Mouse (Mus musculus): ENCODE results near the gene Plekhm3. TPM values are rescaled to one million over a fixed set of nuclear protein-coding genes. Genes with fewer than 3 reads are reported as not detected.

Gene Plekhm3
- total RNA-seq, 2 experiments from 2014 or later = 8.5 to 9.3 TPM

DNA sequence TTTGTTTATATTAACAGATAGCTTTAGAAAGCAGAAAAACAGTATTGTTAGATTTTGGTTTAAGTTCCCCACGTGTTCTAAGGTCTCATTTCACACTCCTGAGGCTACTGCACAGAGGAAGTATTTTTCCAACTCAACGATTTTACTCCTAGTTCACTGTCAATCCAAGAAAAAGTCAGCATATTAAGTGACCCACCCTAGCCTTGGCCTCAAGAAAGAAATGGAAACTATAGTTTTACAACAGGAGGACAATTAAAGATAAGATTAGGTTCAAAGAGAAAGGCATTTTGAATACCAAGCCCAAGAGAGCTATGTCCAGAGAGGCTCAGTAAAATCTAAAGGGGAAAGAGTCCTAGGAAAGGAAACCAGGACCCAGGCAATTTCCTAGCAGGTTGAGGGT lies 125.1 kb downstream of the Plekhm3 start:
- DNase-seq (ENCODE audit: low spot score) = no peak

GRCm38 (mm10) chr1:64827434-64827833 lies 129.2 kb downstream of the Plekhm3 start:
- no peak for DNase-seq (ENCODE audit: low spot score)

- no peak for DNase-seq (ENCODE audit: low spot score)
These were observed 130.1 kb downstream of the Plekhm3 start for GRCm38 (mm10) chr1:64826348-64827103.

- no peak for DNase-seq (ENCODE audit: low spot score)
These were observed 133.1 kb downstream of the Plekhm3 start for GRCm38 (mm10) chr1:64823564-64823963.

DNA sequence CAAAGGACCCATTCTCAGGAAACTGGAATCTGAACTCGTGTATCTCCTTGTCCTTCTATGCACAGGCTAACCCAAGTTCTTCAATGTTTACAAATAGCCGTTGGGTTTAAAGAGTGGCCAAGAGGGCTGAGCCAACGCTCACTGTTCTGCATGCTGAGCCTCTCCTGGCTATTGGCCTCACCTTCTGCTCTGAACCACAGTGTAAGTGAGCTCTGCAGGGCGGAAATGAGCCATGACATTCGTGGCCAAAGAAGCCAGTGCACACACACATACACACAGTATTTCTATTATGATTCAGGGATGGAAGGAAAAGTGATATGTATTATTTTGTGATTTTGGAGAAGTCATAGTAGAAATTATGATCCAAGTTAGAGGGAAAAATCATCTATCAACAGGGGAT lies 138.9 kb downstream of the Plekhm3 start:
- DNase-seq (ENCODE audit: low spot score) = no peak

DNA sequence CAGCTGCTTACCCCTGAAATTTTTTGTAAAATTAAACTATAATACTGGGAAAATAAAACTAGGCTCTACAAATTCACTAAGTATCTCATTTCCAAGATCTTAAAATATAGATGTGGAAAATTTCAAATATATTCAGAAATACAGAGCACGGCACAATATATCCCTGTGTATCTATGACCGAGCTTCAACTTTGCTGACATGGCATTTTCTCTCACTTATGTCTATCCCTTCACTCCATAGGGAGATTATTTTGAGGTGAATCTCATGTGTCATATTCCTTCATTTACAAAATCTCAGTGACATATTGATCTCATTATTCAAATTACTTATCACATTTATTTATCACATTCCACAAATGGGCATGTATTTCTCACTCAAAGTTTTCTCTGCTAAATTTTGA lies 143.4 kb downstream of the Plekhm3 start:
- no peak for DNase-seq (ENCODE audit: low spot score)

DNA sequence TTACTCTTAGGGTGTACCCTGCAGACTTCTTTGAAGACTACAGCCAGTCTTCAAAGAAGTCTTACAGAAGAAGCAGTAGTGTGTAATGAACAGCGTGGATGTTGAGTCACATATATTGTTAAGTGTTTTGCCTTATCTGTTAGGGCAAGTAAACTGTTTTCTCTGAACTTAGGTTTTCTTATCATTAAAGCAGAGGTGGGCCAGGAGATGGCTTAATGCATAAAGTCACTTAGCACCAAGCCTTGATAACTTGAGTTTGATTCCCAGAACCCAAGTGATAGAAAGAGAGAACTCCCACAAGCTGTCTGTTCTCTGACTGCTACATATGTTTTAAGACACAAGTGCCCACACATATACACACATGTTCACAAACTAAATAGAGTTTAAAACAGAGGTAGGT lies 144.7 kb downstream of the Plekhm3 start:
- DNase-seq (ENCODE audit: low spot score) = no peak

DNA sequence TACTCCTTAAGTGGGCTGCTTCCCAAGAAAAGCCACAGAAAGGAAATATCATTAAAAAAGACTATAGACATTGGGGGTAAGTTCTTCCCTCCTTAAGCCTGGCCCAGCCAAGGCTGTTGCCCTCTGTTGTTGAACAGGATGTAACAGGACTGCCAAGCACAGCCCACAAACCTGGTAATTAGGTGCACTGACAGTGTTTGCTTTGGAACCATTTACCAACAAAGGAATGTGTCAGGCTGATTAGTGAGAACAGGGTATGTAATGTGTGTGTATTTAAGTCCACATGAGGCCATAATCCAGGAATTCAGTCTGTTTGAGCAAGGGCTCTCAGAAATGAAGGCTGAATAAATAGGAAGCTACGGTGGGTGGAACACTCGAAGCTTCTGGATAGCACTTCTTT lies 147.5 kb downstream of the Plekhm3 start:
- no peak for DNase-seq (ENCODE audit: low spot score)

GRCm38 (mm10) chr1:64807766-64808165 lies 148.9 kb downstream of the Plekhm3 start:
- no peak for DNase-seq (ENCODE audit: low spot score)

GRCm38 (mm10) chr1:64805217-64805616 lies 151.4 kb downstream of the Plekhm3 start:
- DNase-seq (ENCODE audit: low spot score) = no peak

DNA sequence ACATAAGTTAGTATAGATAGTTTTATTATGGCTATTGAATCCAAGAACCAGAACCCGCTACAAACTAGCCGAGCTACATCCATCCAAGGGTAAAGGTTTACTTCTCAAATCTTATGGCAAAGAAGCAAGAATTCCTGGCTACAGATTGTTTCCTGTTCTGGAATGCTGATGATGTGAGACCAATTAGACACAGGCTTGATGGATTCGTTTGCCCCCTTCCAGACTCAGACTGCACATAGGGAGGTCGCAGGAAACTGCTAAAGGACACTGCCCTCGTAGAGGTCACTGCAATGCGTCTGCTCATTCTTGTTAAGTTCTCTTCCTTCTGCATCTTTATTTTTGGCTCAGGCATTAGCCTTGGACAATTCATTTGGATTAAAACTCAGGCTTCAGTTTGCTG lies 154.0 kb downstream of the Plekhm3 start:
- no peak for DNase-seq (ENCODE audit: low spot score)

GRCm38 (mm10) chr1:64797621-64798020 lies 159.0 kb downstream of the Plekhm3 start:
- no peak for DNase-seq (ENCODE audit: low spot score)

- DNase-seq (ENCODE audit: low spot score) = no peak
These were observed 159.6 kb downstream of the Plekhm3 start for GRCm38 (mm10) chr1:64796867-64797582.

- DNase-seq (ENCODE audit: low spot score) = peak; percentile 38
These were observed 161.2 kb downstream of the Plekhm3 start for GRCm38 (mm10) chr1:64795284-64796040.

DNA sequence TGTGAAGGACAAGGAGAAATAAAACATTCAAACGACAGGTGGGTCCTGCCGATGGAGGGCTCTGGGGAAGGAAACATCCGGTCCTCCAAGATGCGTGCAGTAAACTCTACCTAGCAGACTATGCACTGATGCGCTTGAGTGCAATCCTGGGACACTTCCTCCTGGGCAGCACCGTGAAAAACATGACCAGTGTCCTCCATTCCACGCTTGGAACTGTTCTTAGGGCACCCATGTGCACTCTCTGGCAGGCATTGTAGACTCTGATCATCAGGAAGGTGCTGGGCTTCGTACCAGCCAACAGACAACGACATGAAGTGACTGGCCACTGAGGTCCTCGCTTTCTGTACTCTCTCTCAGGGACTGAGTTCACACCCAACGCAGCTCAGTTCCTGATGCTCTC lies 162.5 kb downstream of the Plekhm3 start:
- DNase-seq (ENCODE audit: low spot score) = no peak

GRCm38 (mm10) chr1:64793234-64793530 lies 163.4 kb downstream of the Plekhm3 start:
- no peak for DNase-seq (ENCODE audit: low spot score)

DNA sequence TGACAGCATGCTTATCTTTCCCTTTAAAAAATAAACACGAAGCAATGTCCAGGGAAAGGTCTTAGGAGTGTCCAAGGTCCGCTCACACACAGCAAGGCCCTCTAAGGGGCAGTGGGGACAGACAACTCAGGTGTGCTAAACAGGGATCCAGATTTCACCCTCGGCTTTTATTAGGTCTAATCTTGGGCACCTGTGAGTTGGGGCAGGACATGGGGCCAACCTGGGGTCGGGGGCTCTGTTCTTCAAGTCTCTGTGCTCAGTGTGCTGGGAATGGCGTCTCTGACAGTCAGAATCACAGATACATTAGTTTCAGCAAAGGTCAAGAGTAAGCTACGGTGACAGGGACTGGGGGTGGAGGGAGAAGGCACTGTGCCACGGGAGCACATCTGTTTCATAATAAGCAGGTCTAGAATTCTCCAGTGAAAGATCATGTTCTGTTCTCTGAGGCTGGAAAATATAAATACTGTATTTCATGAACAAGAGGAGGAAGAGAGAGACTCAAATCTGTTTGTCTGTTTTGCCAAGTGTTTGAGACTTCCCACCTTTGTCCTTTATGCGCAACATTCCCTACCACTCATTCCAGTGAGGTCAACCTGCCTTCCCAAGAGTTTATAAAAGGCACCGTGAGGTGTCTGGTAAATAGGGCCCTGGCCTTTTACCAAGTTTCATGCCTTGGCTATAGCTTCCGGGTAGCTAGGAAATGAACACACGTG lies 163.9 kb downstream of the Plekhm3 start:
- DNase-seq (ENCODE audit: low spot score) = peak; percentile 52

GRCm38 (mm10) chr1:64791826-64792225 lies 164.8 kb downstream of the Plekhm3 start:
- DNase-seq (ENCODE audit: low spot score) = peak; percentile 76

DNA sequence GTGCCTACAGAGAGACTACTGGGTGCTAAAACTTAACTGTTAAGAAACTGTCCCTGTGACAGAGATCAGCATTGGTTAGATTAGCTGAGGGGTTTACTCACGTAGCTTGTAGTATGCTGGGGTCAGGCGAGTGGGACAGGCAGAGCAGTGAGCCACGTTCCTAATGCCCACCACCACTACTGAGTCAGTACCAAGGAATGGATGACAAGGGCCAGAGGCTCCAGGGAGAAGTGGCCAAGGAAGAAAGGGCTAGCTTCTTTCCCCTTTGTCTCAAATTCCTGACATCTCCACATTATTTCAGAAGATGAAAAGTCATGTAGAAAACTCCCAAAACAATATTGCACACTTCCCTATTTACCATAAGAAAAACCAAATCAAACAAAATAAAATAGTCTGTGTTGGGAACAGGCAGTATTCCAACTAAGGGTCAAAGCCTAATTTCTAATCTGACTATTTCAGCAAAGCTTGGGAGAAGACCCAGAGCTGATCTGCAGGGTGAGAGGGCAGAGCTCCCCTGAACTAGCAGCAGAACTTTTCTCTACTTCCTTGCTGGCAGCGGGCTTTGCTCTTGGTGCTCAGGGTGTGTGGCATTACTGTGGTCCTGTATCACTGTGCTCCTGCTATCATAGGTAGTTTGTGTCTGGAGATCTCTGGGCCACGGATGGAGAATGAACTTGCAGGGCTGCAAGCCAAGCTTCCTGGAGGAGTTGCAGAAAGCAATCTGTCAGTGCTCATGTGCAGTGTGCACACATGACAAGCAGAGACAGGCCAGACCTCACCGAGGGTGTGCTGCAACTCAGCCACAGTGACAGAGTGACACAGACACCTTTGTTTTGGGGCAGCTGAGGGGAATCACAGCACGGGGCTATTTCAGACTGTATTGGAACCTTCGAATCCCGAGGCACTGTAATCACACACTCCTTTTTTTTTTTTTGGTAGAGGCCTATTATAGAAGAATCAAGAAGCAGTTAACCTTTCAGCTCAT lies 165.5 kb downstream of the Plekhm3 start:
- DNase-seq (ENCODE audit: low spot score) = no peak

DNA sequence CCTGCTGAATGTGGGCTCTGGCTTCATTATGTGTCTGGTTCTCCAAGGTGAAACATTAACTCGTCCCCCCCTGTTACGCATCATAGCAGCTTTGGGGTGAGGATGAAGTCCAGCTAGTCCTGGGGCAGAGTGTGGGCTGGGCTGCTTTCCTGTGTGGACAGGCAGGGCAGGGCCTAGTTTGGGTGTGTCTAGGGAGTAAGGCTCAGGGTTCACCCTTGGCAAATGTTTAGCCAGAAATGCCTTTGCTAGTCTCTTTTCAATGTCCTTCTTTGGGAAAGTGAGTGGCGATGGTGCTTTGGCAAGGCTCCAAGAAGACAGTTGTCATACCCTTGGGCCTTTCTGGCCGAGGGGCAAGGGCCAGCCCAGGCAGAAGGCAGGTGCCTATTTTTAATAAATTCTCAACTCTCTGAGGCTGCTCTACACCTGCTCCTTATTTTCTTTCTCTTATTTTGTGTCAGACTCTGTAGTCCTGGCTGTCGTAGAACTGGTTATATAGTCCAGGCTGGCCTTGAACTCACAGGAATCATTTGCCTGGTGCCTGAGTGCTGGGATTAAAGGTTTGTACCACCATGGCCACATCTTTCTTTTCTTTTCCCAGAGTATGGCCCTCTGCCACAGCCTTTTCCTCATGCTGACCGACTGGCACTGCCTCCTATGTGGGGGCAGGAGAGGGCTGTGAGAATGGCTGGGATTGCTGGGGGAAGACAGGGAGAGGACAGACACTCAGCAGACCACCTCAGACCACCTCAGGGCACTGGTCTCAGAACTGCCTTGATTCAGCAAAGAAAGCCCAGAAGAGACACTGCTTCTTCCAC lies 168.7 kb downstream of the Plekhm3 start:
- no peak for DNase-seq (ENCODE audit: low spot score)
